In genomic region chr4:151147541-151147940, GRCm38 (mm10) we compare ENCODE assay signal across 31 mouse cellular contexts. TPM values are rescaled to one million over a fixed set of nuclear protein-coding genes. Genes with fewer than 3 reads are reported as not detected.
"Had no signal": no experiment of that assay in that cellular context is flagged by ENCODE, and none has a peak within 500 bp of the region (broad histone marks: within the 10 kb centered on the region; RNA-seq: fewer than 3 reads in every experiment).

No protein-coding gene starts in this region.

- ATAC-seq: midbrain, embryonic 16.5 days had no signal

- H3K9ac ChIP-seq: kidney, embryonic 15.5 days; liver, embryonic 13.5 days; midbrain, embryonic 12.5 days; stomach, embryonic 15.5 days had no signal

- H3K27ac ChIP-seq: kidney, embryonic 15.5 days; left cerebral cortex, adult 2 months; liver, embryonic 13.5 days; midbrain, embryonic 12.5 days; stomach, embryonic 15.5 days had no signal

- H3K9me3 ChIP-seq: liver, embryonic 13.5 days; stomach, embryonic 15.5 days had no signal

- H3K4me2 ChIP-seq: kidney, embryonic 15.5 days; liver, embryonic 13.5 days; midbrain, embryonic 12.5 days; stomach, embryonic 15.5 days had no signal

- H3K27me3 ChIP-seq: stomach, embryonic 15.5 days had no signal

- H3K36me3 ChIP-seq: kidney, embryonic 15.5 days; liver, embryonic 13.5 days; stomach, embryonic 15.5 days had no signal

- DNase-seq: kidney, adult 8-10 months; kidney, postnatal 10 days; kidney, postnatal 36 days; layer of hippocampus, postnatal 36 days; liver, embryonic 13.5 days; lung, adult 2 months; lung, postnatal 14 days; lung, postnatal 4 days; retina, postnatal 1 day; right cerebral cortex, postnatal 25 days; spleen, adult 18-20 months; thymus, adult 18-20 months; thymus, postnatal 36 days had no signal

- H3K4me3 ChIP-seq: kidney, embryonic 15.5 days; left cerebral cortex, adult 2 months; liver, embryonic 13.5 days; midbrain, embryonic 12.5 days; stomach, embryonic 15.5 days had no signal

- H3K4me1 ChIP-seq: liver, embryonic 13.5 days; stomach, embryonic 15.5 days had no signal

RNA-seq across cellular contexts. Expression of gene Gm13090, which starts 58.2 kb away (rescaled TPM):
- total RNA-seq: layer of hippocampus, adult 8-10 months; layer of hippocampus, postnatal 10 days; layer of hippocampus, postnatal 36 days; left cerebral cortex, adult 2 months; left cerebral cortex, postnatal 10 days; left cerebral cortex, postnatal 36 days; liver, adult 2 months; megakaryocyte progenitor cell, adult 5-6 weeks; megakaryocyte-erythroid progenitor cell, adult 5-6 weeks; neutrophil, adult 5-6 weeks had no signal
- polyA plus RNA-seq: kidney, embryonic 15.5 days; limb, embryonic 14.5 days; liver, adult 2 months; liver, embryonic 13.5 days; liver, embryonic 16.5 days; lung, adult 2 months; lung, embryonic 16.5 days; midbrain, embryonic 12.5 days; midbrain, embryonic 16.5 days; stomach, embryonic 15.5 days; testis, adult 2 months; urinary bladder, adult 2 months had no signal
